Mouse (Mus musculus) lung, adult 18-20 months (tissue): ENCODE measurements at regions not wholly inside any gene's neighbourhood (a gene's known extent, or its start where the extent isn't known, plus 50 kb on each side); places are given as distances from the start of the nearest gene placed in this dataset.

Experiments
- DNase-seq, 2 experiments: peaks; one replicate each; pipeline ENCODE4 v3.0.0; 2022; ENCODE audit warnings: mixed read lengths in 2 of 2

GRCm38 (mm10) chr17:64915708-64916107 is 79.8 kb upstream of the 4930583I09Rik start:
- no peak for DNase-seq

GRCm38 (mm10) chr17:64915025-64915424 is 79.2 kb upstream of the 4930583I09Rik start:
- peak; percentile 7 to 26 for DNase-seq

- peak; percentile 45 to 64 for DNase-seq
Measured at GRCm38 (mm10) chr17:64914302-64914701, 78.4 kb upstream of the 4930583I09Rik start.

GRCm38 (mm10) chr17:64908671-64909070 is 72.8 kb upstream of the 4930583I09Rik start:
- no peak for DNase-seq

GRCm38 (mm10) chr17:64901721-64902623 is 66.1 kb upstream of the 4930583I09Rik start:
- no peak for DNase-seq

- DNase-seq = no peak
Measured at GRCm38 (mm10) chr17:64897473-64897872, 61.6 kb upstream of the 4930583I09Rik start.

- no peak for DNase-seq
Measured at GRCm38 (mm10) chr17:64895886-64896285, 60.0 kb upstream of the 4930583I09Rik start.

- DNase-seq = no peak
Measured at GRCm38 (mm10) chr17:64895466-64895865, 59.6 kb upstream of the 4930583I09Rik start.

GRCm38 (mm10) chr17:64893182-64893902 is 57.5 kb upstream of the 4930583I09Rik start:
- no peak for DNase-seq
